Mouse (Mus musculus): ENCODE measurements around the gene Gm42421.

Gene Gm42421

GRCm38 (mm10) chr5:143927875-143928274 lies at the start of gene Gm42421:
Gene Gm42421, plus strand, starts transcription at chr5:143928175.
- DNase-seq = no peak

DNA sequence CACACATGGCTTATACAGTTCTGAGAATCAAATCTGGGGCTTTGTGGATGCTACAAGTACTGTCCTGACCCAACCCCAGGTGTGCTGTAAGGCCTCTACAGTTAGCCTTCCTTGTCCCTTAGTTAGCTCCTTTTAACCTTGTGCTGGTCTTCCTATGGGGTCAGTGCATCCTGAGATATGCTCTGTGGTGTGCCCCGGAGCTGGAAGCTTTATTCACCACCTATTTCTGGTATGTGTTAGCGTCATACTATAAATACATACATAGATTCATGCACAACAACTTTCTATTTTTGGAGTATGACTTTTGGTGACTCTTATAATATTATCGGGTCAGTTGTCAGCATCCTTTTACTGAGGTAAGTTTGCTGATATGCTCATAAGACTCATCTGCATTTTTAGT lies 42.7 kb upstream of the Gm42421 start:
- no peak for DNase-seq

GRCm38 (mm10) chr5:143890741-143891140 lies 37.2 kb upstream of the Gm42421 start:
- DNase-seq = no peak

GRCm38 (mm10) chr5:143892255-143892886 lies 35.6 kb upstream of the Gm42421 start:
- DNase-seq = no peak

DNA sequence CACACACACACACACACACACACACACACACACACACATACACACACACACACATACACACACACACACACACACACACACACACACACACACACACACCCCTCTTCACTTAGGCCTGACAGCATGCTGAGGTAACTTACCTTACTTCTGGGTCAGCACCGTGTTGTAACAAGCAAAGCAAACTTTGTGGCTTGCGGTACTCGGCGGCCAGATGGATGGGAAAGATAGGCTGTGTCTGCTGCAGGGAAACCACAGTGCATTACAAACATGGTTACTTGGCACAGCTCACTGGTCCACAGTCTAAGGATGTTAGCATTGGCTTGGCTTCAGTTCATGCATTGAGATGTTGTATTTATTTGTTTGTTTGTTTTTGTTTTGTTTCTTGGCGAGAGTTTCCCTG lies 34.6 kb upstream of the Gm42421 start:
- no peak for DNase-seq

GRCm38 (mm10) chr5:143897635-143898330 lies 30.2 kb upstream of the Gm42421 start, which contains the start of gene Ankrd61:
Gene Ankrd61, minus strand, starts transcription at chr5:143897685.
- DNase-seq = no peak

DNA sequence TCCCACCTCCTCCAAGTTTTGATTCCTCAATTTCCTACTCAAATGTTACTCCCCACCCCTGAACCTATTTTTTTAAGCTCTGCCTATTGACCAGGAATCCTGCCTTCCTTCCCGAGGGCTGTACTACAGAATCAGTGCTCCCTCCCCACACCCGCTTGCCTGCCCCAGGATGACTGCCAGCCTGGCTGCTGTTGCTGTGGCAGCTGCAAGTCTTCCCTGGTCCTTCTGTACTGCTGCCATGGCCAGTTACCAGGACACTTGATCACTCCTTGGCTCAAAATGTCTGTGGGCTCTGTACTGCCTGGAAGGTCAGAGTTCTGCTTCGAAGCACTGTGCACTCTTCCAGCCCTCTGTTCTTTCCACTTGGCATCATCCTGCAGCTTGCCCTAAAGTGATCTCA lies 25.9 kb upstream of the Gm42421 start:
- no peak for DNase-seq

DNA sequence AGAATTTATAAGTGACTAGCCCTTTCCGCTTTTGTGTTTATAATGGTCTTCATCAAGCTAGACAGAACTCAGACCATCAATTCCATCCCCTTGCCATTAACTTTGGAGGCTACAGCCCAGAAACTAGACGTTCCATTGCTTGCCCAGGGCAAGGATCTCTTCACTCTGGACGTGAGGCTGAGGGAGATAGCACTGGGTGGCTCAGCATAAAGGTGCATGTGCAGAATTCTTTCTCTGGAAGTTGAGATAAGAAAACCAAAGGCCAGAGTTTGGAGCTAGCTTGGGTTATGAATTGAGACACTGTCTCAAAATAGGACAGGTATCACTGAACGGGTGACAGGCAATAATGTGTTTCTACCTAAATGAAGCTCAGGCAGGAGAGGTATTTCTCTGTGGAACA lies 24.2 kb upstream of the Gm42421 start:
- DNase-seq = no peak

DNA sequence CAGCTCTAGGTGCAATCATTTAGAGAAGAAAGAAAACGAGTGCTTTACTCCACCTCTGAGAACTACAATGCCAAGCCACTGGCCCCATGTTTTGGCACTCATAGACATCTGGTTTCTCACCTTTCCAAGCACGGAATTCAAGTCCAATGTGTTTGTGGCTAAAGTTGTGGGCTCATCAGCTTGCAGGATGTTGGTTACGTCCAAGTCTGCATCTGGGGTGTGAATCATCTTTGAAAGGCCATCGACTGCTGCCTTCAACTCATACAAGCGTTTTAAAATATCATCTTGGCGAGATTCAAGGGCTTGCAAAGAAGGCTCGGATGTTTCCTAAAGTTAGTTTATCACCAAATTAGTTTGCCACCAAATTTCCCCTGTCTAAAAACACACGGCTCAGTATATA lies 21.5 kb upstream of the Gm42421 start:
- DNase-seq = no peak

GRCm38 (mm10) chr5:143908926-143909325 lies 19.0 kb upstream of the Gm42421 start:
- no peak for DNase-seq

- peak; percentile 96 for DNase-seq
Measured at GRCm38 (mm10) chr5:143909417-143910400, 18.3 kb upstream of the Gm42421 start, which contains the start of the genes Aimp2 and Pms2. Gene Aimp2, minus strand, starts transcription at chr5:143909847. Gene Pms2, plus strand, starts transcription at chr5:143909964.

DNA sequence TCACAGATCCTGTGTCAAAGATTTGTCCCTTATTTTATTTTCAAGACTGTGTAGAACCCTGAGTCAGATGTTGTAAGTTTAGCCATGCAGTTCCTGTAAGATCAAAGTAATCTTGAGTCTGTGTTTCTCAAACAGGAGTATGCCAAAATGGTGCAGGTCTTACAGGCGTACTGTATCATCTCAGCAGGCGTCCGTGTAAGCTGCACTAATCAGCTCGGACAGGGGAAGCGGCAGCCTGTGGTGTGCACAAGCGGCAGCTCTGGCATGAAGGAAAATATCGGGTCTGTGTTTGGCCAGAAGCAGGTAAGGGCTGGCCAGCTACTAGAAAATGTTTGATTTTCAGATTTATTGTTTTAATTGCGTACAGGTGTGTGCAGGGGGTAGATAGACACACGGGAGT lies 11.8 kb upstream of the Gm42421 start:
- DNase-seq = no peak

DNA sequence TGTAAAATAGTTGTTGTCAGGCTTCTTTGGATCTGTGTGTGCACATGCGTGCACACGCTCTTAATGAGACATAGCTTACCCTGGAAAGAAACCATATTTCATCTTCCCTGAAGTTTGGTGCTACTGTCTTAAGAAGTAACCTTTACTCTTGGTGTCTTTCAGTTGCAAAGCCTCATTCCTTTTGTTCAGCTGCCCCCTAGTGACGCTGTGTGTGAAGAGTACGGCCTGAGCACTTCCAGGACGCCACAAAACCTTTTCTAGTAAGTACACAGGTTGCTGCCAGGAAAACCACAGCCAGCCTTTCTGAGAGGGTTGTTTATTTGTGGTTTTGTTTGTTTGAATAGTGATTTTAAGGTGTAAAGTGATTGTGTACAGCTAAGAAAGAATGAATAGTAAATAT lies 10.6 kb upstream of the Gm42421 start:
- DNase-seq = no peak

DNA sequence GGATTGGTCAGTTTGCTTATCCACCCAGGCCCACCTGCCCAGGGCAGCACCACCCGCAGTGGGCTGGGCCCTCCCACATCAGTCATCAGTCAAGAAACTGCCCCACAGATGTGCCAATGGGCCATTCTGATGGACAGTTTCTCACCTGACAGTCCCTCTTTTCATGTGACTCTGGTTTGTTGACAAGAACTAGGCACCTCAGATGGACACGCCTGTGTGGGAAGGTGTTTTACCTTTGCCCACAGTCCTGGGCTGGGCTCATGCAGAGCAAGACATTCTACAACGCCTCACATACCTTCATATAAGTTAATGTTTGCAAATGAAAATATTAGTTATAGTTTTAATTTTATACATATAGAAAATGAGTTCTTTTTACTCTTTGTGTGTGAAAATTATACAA lies 9.9 kb upstream of the Gm42421 start:
- no peak for DNase-seq

DNA sequence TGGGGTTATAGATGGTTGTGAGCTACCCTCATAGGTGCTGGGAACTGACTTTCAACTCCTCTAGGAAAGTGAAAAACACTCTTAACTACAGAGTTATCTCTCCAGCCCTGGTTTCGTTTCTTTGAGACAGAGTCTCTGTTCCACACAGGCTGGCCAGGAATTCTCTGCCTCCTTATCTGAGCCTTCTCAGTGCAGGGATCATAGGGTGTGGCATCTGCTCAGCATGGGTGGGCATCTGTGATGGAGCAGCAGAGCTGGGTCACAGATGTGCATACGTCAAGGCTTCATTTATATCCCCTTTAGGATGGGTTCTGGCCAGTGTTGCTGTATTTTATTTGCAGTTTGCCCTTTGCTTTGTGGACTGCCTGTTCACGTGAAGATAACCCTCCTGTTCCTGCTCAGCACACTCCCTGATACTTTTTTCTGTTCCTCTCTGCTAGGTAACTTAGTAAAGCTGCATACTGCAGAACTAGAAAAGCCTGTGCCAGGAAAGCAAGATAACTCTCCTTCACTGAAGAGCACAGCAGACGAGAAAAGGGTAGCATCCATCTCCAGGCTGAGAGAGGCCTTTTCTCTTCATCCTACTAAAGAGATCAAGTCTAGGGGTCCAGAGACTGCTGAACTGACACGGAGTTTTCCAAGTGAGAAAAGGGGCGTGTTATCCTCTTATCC lies 3.1 kb upstream of the Gm42421 start:
- DNase-seq = no peak

GRCm38 (mm10) chr5:143929291-143929690 lies 1.3 kb downstream of the Gm42421 start:
- no peak for DNase-seq

GRCm38 (mm10) chr5:143930656-143931055 lies 2.7 kb downstream of the Gm42421 start:
- no peak for DNase-seq

- no peak for DNase-seq
Measured at GRCm38 (mm10) chr5:143931863-143932580, 4.0 kb downstream of the Gm42421 start.

GRCm38 (mm10) chr5:143932831-143933230 lies 4.9 kb downstream of the Gm42421 start, which contains the start of gene Rsph10b:
Gene Rsph10b, plus strand, starts transcription at chr5:143933035.
- no peak for DNase-seq

- DNase-seq = no peak
Measured at GRCm38 (mm10) chr5:143933414-143933813, 5.4 kb downstream of the Gm42421 start.

GRCm38 (mm10) chr5:143933875-143934274 lies 5.9 kb downstream of the Gm42421 start:
- DNase-seq = no peak

- DNase-seq = no peak
Measured at GRCm38 (mm10) chr5:143936156-143936555, 8.2 kb downstream of the Gm42421 start.

Data from right cerebral cortex, postnatal 25 days (tissue).